Mouse (Mus musculus) hindbrain, postnatal 0 days (tissue): ENCODE data around the gene Klk1b3. TPM values are rescaled to one million over a fixed set of nuclear protein-coding genes. Genes with fewer than 3 reads are reported as not detected.

Experiments
- polyA plus RNA-seq: library from polyadenylated mRNA; unstranded; fragments of >200 nt; fragmentation: Nextera tagmentation; extraction: Ambion mirVana; gene quantifications from 2 replicates; pipeline ENCODE4 v1.2.1, GENCODE M21; 2015
- total RNA-seq: library from RNA; depleted of rRNA; stranded (reverse); fragments of >200 nt; gene quantifications from 2 replicates; pipeline ENCODE4 v1.2.3, GENCODE M21; 2014; rRNA removed

Gene Klk1b3
- total and polyA plus RNA-seq, 2 experiments from 2014 or later = not detected

Other genes with a start within 250 kb of the Klk1b3 start
- not detected in 2 replicates for gene Klk1b8, start 247.5 kb upstream of the Klk1b3 start, total RNA-seq
- 0.18 TPM in 1 of 2 replicates, not detected in the other for gene Klk1b8, start 247.5 kb upstream of the Klk1b3 start, polyA plus RNA-seq
- gene Klk1b1, start 231.4 kb upstream of the Klk1b3 start, total RNA-seq = not detected in 2 replicates
- gene Klk1b1, start 231.4 kb upstream of the Klk1b3 start, polyA plus RNA-seq = not detected in 2 replicates
- not detected in 2 replicates for gene Klk1b9, start 222.1 kb upstream of the Klk1b3 start, total RNA-seq
- not detected in 2 replicates for gene Klk1b9, start 222.1 kb upstream of the Klk1b3 start, polyA plus RNA-seq
- not detected in 2 replicates for gene Klk1b11, start 202.3 kb upstream of the Klk1b3 start, total RNA-seq
- gene Klk1b11, start 202.3 kb upstream of the Klk1b3 start, polyA plus RNA-seq = not detected in 2 replicates
- 0.54 TPM in 1 of 2 replicates, not detected in the other for gene Klk1b26, start 186.0 kb upstream of the Klk1b3 start, total RNA-seq
- not detected in 2 replicates for gene Klk1b26, start 186.0 kb upstream of the Klk1b3 start, polyA plus RNA-seq
- not detected in 2 replicates for gene Klk1b27, start 145.9 kb upstream of the Klk1b3 start, total RNA-seq
- 0.28 TPM in 1 of 2 replicates, not detected in the other for gene Klk1b27, start 145.9 kb upstream of the Klk1b3 start, polyA plus RNA-seq
- not detected in 2 replicates for gene Klk1b21, start 95.9 kb upstream of the Klk1b3 start, total RNA-seq
- gene Klk1b21, start 95.9 kb upstream of the Klk1b3 start, polyA plus RNA-seq = not detected in 2 replicates
- gene Klk1b22, start 85.5 kb upstream of the Klk1b3 start, total RNA-seq = not detected in 2 replicates
- not detected in 2 replicates for gene Klk1b22, start 85.5 kb upstream of the Klk1b3 start, polyA plus RNA-seq
- not detected in 2 replicates for gene Klk1b16, start 61.4 kb upstream of the Klk1b3 start, total RNA-seq
- not detected in 2 replicates for gene Klk1b16, start 61.4 kb upstream of the Klk1b3 start, polyA plus RNA-seq
- gene Klk1b24, start 10.0 kb upstream of the Klk1b3 start, total RNA-seq = not detected in 2 replicates
- gene Klk1b24, start 10.0 kb upstream of the Klk1b3 start, polyA plus RNA-seq = not detected in 2 replicates
- not detected in 2 replicates for gene Klk1b4, start 9.2 kb downstream of the Klk1b3 start, total RNA-seq
- not detected in 2 replicates for gene Klk1b4, start 9.2 kb downstream of the Klk1b3 start, polyA plus RNA-seq
- gene Klk1b5, start 17.8 kb downstream of the Klk1b3 start, total RNA-seq = not detected in 2 replicates
- not detected in 2 replicates for gene Klk1b5, start 17.8 kb downstream of the Klk1b3 start, polyA plus RNA-seq
- gene Klk1, start 27.2 kb downstream of the Klk1b3 start, total RNA-seq = not detected in 2 replicates
- gene Klk1, start 27.2 kb downstream of the Klk1b3 start, polyA plus RNA-seq = not detected in 2 replicates
- not detected in 2 replicates for gene Gm36864, start 38.0 kb downstream of the Klk1b3 start, total RNA-seq
- not detected in 2 replicates for gene Gm36864, start 38.0 kb downstream of the Klk1b3 start, polyA plus RNA-seq
- 1.2 TPM in 1 of 2 replicates, not detected in the other for gene 1700028J19Rik, start 48.5 kb downstream of the Klk1b3 start, total RNA-seq
- 1.6 TPM in 2 replicates for gene 1700028J19Rik, start 48.5 kb downstream of the Klk1b3 start, polyA plus RNA-seq
- gene 2410002F23Rik, start 48.5 kb downstream of the Klk1b3 start, total RNA-seq = 340 and 409 TPM in 2 replicates
- gene 2410002F23Rik, start 48.5 kb downstream of the Klk1b3 start, polyA plus RNA-seq = 239 TPM in 2 replicates
- gene Acp4, start 59.2 kb downstream of the Klk1b3 start, total RNA-seq = not detected in 2 replicates
- gene Acp4, start 59.2 kb downstream of the Klk1b3 start, polyA plus RNA-seq = 0.13 TPM in 1 of 2 replicates, not detected in the other
- gene Gm15517, start 63.3 kb downstream of the Klk1b3 start, total RNA-seq = not detected in 2 replicates
- not detected in 2 replicates for gene Gm15517, start 63.3 kb downstream of the Klk1b3 start, polyA plus RNA-seq
- gene Clec11a, start 108.7 kb downstream of the Klk1b3 start, total RNA-seq = 3.3 and 5.9 TPM in 2 replicates
- gene Clec11a, start 108.7 kb downstream of the Klk1b3 start, polyA plus RNA-seq = 4.4 and 4.5 TPM in 2 replicates
- 39.0 and 41.8 TPM in 2 replicates for gene Shank1, start 112.1 kb downstream of the Klk1b3 start, total RNA-seq
- 36.3 and 36.6 TPM in 2 replicates for gene Shank1, start 112.1 kb downstream of the Klk1b3 start, polyA plus RNA-seq
- gene Syt3, start 185.9 kb downstream of the Klk1b3 start, total RNA-seq = 130 and 154 TPM in 2 replicates
- gene Syt3, start 185.9 kb downstream of the Klk1b3 start, polyA plus RNA-seq = 73.7 and 79.2 TPM in 2 replicates
- gene 1700008O03Rik, start 187.6 kb downstream of the Klk1b3 start, total RNA-seq = 1.4 and 2.3 TPM in 2 replicates
- 3.3 and 3.6 TPM in 2 replicates for gene 1700008O03Rik, start 187.6 kb downstream of the Klk1b3 start, polyA plus RNA-seq
- 562 and 663 TPM in 2 replicates for gene Lrrc4b, start 230.8 kb downstream of the Klk1b3 start, total RNA-seq
- gene Lrrc4b, start 230.8 kb downstream of the Klk1b3 start, polyA plus RNA-seq = 19.6 and 22.7 TPM in 2 replicates